Mouse (Mus musculus) kidney, postnatal 0 days (tissue): ENCODE data around the gene Tspan18. TPM values are rescaled to one million over a fixed set of nuclear protein-coding genes. Genes with fewer than 3 reads are reported as not detected.

Experiments used
- ATAC-seq: fragments of 200-750 bp; cut with Nextera tagmentation; replicated peaks from 2 replicates; pipeline ENCODE4 v1.8.0; 2017; ENCODE audit warnings: low read depth, moderate number of reproducible peaks, moderate TSS enrichment, moderate library complexity; ENCODE audit not compliant: low FRiP score
- DNase-seq: peaks from one replicate; pipeline ENCODE4 v3.0.0-alpha.2; 2016; ENCODE audit warnings: low spot score
- H3K27ac ChIP-seq: fragments of 300-500 bp; sonication (generic); 2 replicates; pipeline ENCODE4 v1.5.1; 2014; ENCODE audit warnings: mild to moderate bottlenecking
- H3K27me3 ChIP-seq: fragments of 300-500 bp; sonication (generic); 2 replicates; pipeline ENCODE4 v1.6.1; 2014; ENCODE audit warnings: low read length, mixed read lengths; ENCODE audit not compliant: insufficient read depth
- H3K36me3 ChIP-seq: fragments of 300-500 bp; sonication (generic); 2 replicates; pipeline ENCODE4 v1.6.1; 2014; ENCODE audit warnings: low read length, mixed read lengths; ENCODE audit not compliant: insufficient read depth
- H3K4me1 ChIP-seq: fragments of 300-500 bp; sonication (generic); replicated peaks from 2 replicates; pipeline ENCODE4 v1.6.1; 2014; ENCODE audit warnings: antibody characterized with exemption, low read length, mixed read lengths; ENCODE audit not compliant: insufficient read depth
- H3K4me2 ChIP-seq: fragments of 300-500 bp; sonication (generic); 2 replicates; pipeline ENCODE4 v1.6.1; 2014; ENCODE audit warnings: mild to moderate bottlenecking, low read length, moderate library complexity, mixed read lengths
- H3K4me3 ChIP-seq: fragments of 300-500 bp; sonication (generic); replicated peaks from 2 replicates; pipeline ENCODE4 v1.5.1; 2014; ENCODE audit warnings: low read depth, low read length
- H3K9ac ChIP-seq: fragments of 300-500 bp; sonication (generic); 2 replicates; pipeline ENCODE4 v1.6.1; 2014; ENCODE audit warnings: low read depth, low read length
- H3K9me3 ChIP-seq: fragments of 300-500 bp; sonication (generic); replicated peaks from 2 replicates; pipeline ENCODE4 v1.6.1; 2016; ENCODE audit warnings: low read length, inconsistent platforms, mixed read lengths
- CTCF ChIP-seq: IDR thresholded peaks from 2 replicates; pipeline ENCODE4 v1.5.1; 2016; ENCODE audit warnings: antibody characterized with exemption, low read depth, mild to moderate bottlenecking, moderate library complexity
- WGBS: fragments of 180-500 bp; shearing (Covaris S2); extraction: QIAGEN DNeasy Blood & Tissue Kit; methylation state at CpG from one replicate; pipeline ENCODE4 v1.1.7; 2014; 5-methylcytosine and 5-hydroxymethylcytosine counted together
- polyA plus RNA-seq: library from polyadenylated mRNA; unstranded; fragments of >200 nt; fragmentation: Nextera tagmentation; extraction: Ambion mirVana; gene quantifications from 2 replicates; pipeline ENCODE4 v1.2.1, GENCODE M21; 2015

Gene Tspan18
- polyA plus RNA-seq, 1 experiment from 2014 or later = 29.2 TPM

DNA sequence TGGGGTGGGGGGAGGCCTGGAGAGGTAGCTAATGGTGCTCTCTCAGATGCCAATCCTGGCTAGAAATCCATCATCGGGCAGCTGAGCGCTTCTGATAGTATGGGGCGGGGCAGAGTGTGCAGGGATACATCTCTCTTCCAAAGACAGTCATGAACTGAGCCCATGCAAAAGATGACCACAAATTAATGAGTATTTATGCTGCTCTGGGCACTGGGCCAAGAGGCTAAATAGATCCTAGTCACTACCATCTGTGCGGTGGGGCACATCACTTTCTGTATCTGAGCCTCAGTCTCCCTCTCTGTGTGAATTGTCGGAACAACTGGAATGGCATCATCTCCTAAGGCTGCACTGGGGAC lies 163.5 kb downstream of the Tspan18 start:
- H3K4me3 ChIP-seq = no peak overlapping the region
- 81% methylated on average over 5 of the region's 5 CpGs for WGBS
- ATAC-seq = no peak
- no peak for DNase-seq
- no peaks in the 10 kb centered on the region for H3K36me3 ChIP-seq
- no peak for TF ChIP-seq CTCF
- H3K4me2 ChIP-seq = no peak overlapping the region
- H3K9me3 ChIP-seq = no peaks in the 10 kb centered on the region
- no peaks in the 10 kb centered on the region for H3K27me3 ChIP-seq
- H3K27ac ChIP-seq = no peak overlapping the region
- no peak overlapping the region for H3K9ac ChIP-seq
- H3K4me1 ChIP-seq = no peaks in the 10 kb centered on the region

DNA sequence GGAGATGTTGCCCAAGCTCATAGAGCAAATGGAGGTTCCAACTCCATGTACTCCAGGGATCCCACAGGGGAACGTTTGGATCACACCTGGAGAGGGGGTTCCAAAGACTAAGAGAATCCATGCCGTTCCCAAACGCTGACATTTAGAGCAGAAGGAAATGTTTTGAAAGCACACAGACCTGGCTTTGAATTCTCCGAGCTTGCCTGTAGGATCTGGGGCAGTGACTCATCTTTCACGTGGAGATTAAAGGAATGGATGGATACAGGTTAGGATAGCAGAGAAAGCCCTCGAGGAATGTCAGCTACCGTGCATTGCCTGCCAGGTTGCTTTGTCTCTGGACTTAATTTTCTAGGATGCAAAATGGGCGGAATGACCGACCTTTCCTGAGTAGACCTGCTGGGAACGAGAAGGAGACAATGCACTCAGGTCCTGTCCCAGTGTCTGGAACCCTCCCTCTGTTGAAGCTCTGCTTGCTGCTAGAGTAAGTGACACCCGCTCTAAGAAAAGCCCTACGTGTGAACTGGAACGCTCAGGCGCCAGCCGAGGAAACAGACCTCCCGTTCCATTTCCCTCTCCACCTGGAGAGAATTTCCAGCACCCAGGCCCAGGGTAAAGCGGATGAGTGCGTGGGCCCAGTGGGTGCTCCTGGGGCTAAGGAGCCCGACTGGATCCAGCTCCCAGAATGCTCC lies 164.0 kb downstream of the Tspan18 start:
- no peak overlapping the region for H3K27ac ChIP-seq
- no peak overlapping the region for H3K4me2 ChIP-seq
- no peaks in the 10 kb centered on the region for H3K4me1 ChIP-seq
- no peak for TF ChIP-seq CTCF
- WGBS = 66% methylated on average over 19 of the region's 19 CpGs
- H3K9me3 ChIP-seq = no peaks in the 10 kb centered on the region
- H3K4me3 ChIP-seq = no peak overlapping the region
- no peak for DNase-seq
- H3K36me3 ChIP-seq = no peaks in the 10 kb centered on the region
- no peak overlapping the region for H3K9ac ChIP-seq
- H3K27me3 ChIP-seq = no peaks in the 10 kb centered on the region
- no peak for ATAC-seq

DNA sequence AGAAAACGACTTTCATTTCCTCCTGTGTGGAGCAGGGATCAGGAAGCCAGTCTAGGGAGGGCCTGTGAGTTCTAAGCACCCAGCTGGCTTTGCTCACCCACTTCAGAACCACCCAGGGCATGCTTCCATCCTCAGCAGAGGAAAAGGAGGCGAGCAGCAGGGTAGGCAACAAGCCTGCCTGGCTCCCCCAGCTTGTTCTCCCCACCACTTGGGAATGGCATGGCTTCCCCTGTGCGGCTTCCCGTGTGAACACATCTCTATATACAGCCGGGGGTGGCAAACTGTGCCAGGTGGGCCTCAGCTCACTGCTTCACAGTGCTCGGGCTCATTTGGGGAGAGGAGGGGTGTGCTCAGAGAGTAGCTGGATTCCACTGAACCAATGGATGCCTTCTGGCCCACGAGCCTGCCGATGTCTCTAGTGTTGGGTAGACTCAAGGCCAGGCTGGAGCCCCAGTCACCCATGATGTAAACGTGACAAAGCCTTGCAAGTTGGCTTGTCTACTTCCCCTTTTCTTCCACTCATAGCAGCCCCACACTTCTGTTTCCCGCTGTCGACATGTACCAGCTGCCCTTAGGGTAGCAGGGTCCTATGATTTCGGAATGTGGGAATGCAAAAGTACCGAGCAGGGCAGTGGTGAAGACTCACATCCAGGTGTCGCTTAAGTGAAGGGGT lies 167.4 kb downstream of the Tspan18 start:
- Histone ChIP-seq H3K36me3 (no peaks in the 10 kb centered on the region), H3K4me1 (no peaks in the 10 kb centered on the region), H3K9me3 (no peaks in the 10 kb centered on the region), H3K4me3 (no peak overlapping the region), H3K27me3 (no peaks in the 10 kb centered on the region), H3K4me2 (no peak overlapping the region), H3K27ac (no peak overlapping the region), H3K9ac (no peak overlapping the region)
- no peak for ATAC-seq
- no peak for DNase-seq
- WGBS = 82% methylated on average over 14 of the region's 14 CpGs
- no peak for TF ChIP-seq CTCF

DNA sequence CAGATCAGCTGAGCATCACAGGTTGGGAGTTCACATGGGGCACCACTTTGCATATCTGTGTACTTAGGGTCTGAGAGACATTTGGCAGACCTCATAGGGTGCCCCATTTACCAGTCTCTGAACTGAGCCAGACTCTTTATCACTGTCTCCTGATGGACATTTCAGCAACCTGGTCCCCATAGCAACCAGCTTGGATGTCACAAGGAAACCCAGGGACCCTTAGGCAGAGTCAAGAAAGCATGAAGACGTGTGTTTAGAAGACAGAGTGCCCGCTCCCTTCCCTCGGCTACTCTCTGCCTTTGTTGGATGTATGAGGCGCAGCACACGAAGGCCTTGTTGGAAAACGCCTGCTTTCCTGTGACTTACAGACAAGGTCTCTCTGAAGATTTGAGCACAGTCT lies 168.0 kb downstream of the Tspan18 start:
- 70% methylated on average over 6 of the region's 6 CpGs for WGBS
- H3K27ac ChIP-seq = no peak overlapping the region
- no peaks in the 10 kb centered on the region for H3K9me3 ChIP-seq
- H3K9ac ChIP-seq = no peak overlapping the region
- H3K27me3 ChIP-seq = no peaks in the 10 kb centered on the region
- H3K4me3 ChIP-seq = no peak overlapping the region
- H3K4me2 ChIP-seq = no peak overlapping the region
- no peak for TF ChIP-seq CTCF
- no peaks in the 10 kb centered on the region for H3K36me3 ChIP-seq
- DNase-seq = no peak
- no peak for ATAC-seq
- no peaks in the 10 kb centered on the region for H3K4me1 ChIP-seq

DNA sequence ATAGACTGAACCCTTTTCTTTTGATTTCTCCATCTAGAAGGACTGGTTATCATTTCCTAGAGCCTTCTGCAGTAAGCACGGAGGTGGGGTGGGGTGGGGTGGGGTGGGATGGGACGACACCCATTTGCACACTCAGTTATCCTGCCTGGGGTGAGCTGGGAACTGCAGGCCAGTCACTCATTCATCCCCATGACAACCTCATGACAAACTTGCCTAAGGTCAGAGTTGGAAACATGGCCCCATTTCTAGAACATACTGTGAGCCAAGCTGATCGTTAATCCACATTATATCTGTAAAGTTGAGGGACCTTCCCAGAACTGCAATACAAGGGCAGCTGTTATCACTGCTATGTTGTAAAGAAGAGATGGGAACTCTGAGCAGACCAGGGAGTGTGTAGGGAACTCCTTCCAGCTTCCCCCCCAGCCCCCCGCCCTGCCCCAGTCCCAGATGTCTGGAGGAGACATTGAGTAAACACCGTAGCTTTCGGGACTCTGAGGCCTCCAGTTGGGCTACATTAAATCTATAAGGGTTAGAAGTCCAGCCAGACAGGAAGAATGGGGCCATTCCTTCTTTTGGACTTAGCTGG lies 170.5 kb downstream of the Tspan18 start:
- no peaks in the 10 kb centered on the region for H3K9me3 ChIP-seq
- no peak for TF ChIP-seq CTCF
- H3K4me3 ChIP-seq = no peak overlapping the region
- H3K36me3 ChIP-seq = no peaks in the 10 kb centered on the region
- H3K9ac ChIP-seq = no peak overlapping the region
- WGBS = 56% methylated on average over 6 of the region's 6 CpGs
- 0 out of 2 replicates have a peak, but pooled peaks have one; percentile 36 for ATAC-seq
- no peaks in the 10 kb centered on the region for H3K27me3 ChIP-seq
- no peak overlapping the region for H3K4me2 ChIP-seq
- H3K27ac ChIP-seq = no peak overlapping the region
- no peak for DNase-seq
- no peaks in the 10 kb centered on the region for H3K4me1 ChIP-seq

GRCm38 (mm10) chr2:93163317-93163716 lies 171.0 kb downstream of the Tspan18 start:
- Histone ChIP-seq H3K9ac (no peak overlapping the region), H3K27me3 (no peaks in the 10 kb centered on the region), H3K9me3 (no peaks in the 10 kb centered on the region), H3K4me1 (no peaks in the 10 kb centered on the region), H3K4me3 (no peak overlapping the region), H3K27ac (no peak overlapping the region), H3K4me2 (no peak overlapping the region), H3K36me3 (no peaks in the 10 kb centered on the region)
- ATAC-seq = no peak; the same call in 1 of the 2 replicates
- TF ChIP-seq CTCF = no peak
- no peak for DNase-seq
- 12% methylated on average over 2 of the region's 2 CpGs for WGBS
